In genomic region chr3:134718620-134719019, GRCm38 (mm10) we compare ENCODE assay signal across 12 mouse cellular contexts.
DNase-seq lines count a peak whose midpoint lies in the region; ATAC-seq and TF ChIP-seq lines count a peak whose summit lies in the region.
"Had no signal": no experiment of that assay in that cellular context is flagged by ENCODE, and none has a peak within 500 bp of the region (broad histone marks: within the 10 kb centered on the region; RNA-seq: fewer than 3 reads in every experiment).

No protein-coding gene starts in this region.

- no peak for TF ChIP-seq EP300 in liver, embryonic 14.5 days (IDR thresholded peaks at IDR 0.05; ENCODE audit: low read depth)

- no peaks in the 10 kb centered on the region for H3K9me3 ChIP-seq in liver, embryonic 14.5 days (ENCODE audit: control insufficient read depth, low read length)
- no peaks in the 10 kb centered on the region for H3K9me3 ChIP-seq in ES-E14 (ENCODE audit: control insufficient read depth, insufficient read depth, low read depth, low read length)
- H3K9me3 ChIP-seq: lung, embryonic 15.5 days had no signal

- no peak overlapping the region for H3K4me3 ChIP-seq in liver, embryonic 14.5 days (ENCODE audit: insufficient read depth in 1 of 2, low read depth in 2 of 2, low read length in 2 of 2)
- H3K4me3 ChIP-seq in ES-E14 (ENCODE audit: insufficient read depth in 1 of 2, low read depth in 1 of 2, low read length in 2 of 2, poor library complexity in 1 of 2, severe bottlenecking in 1 of 2): no peak overlapping the region
- H3K4me3 ChIP-seq: lung, embryonic 15.5 days had no signal

- H3K4me1 ChIP-seq in liver, embryonic 14.5 days (replicated peaks; ENCODE audit: control insufficient read depth in 2 of 2, insufficient read depth in 2 of 2, low read length in 1 of 2): no peaks in the 10 kb centered on the region
- H3K4me1 ChIP-seq in ES-E14 (ENCODE audit: control insufficient read depth in 2 of 2, insufficient read depth in 2 of 2, low read length in 2 of 2, poor library complexity in 1 of 2): no peaks in the 10 kb centered on the region
- H3K4me1 ChIP-seq: lung, embryonic 15.5 days had no signal

- WGBS in liver, embryonic 14.5 days (ENCODE audit: insufficient replicate concordance): 12% methylated on average over 2 of the region's 2 CpGs

- in situ Hi-C loops in ES-E14 (cut with MboI; ENCODE audit: low sequenced_read_pairs in 2 of 2, unreplicated experiment in 2 of 2): loop anchor here in 1 of 2 experiments (25.0 kb wide), 1 partner anchor 494 kb away; the partner anchor contains the start of gene Cenpe

- ATAC-seq in liver, embryonic 14.5 days (ENCODE audit: insufficient read depth): no peak
- ATAC-seq: CD4-positive, CD25-positive, alpha-beta regulatory T cell, adult 4 months had no signal

- TF ChIP-seq CTCF in liver, embryonic 14.5 days (IDR thresholded peaks at IDR 0.05; ENCODE audit: low read depth): peak; percentile 23; the same call in 1 of the 2 replicates

- no peak overlapping the region for H3K4me2 ChIP-seq in liver, embryonic 14.5 days (ENCODE audit: low read depth)
- H3K4me2 ChIP-seq: lung, embryonic 15.5 days had no signal

- no peaks in the 10 kb centered on the region for H3K36me3 ChIP-seq in liver, embryonic 14.5 days (replicated peaks; ENCODE audit: control insufficient read depth, insufficient read depth, low read depth)
- H3K36me3 ChIP-seq in ES-E14 (ENCODE audit: control insufficient read depth, insufficient read depth, low read length, poor library complexity, severe bottlenecking): no peaks in the 10 kb centered on the region
- H3K36me3 ChIP-seq: lung, embryonic 15.5 days had no signal

- DNase-seq in embryo, embryonic 10 days (ENCODE audit: low spot score): peak; percentile 14
- DNase-seq in embryo, embryonic 9.5 days (ENCODE audit: extremely low spot score): no peak
- DNase-seq in liver, embryonic 14.5 days (ENCODE audit: low read depth in 3 of 3, low spot score in 3 of 3): no peak
- DNase-seq in liver: no peak
- peak; percentile 26 for DNase-seq in ES-E14 (ENCODE audit: low read depth, low spot score)
- peak; percentile 16 for DNase-seq in embryo, embryonic 11 days
- DNase-seq in layer of hippocampus, postnatal 25 days (ENCODE audit: extremely low spot score in 1 of 2, low spot score in 1 of 2): no peak
- DNase-seq in cerebellum, adult 11-12 months: no peak
- DNase-seq: cerebellum, adult 9-10 months; kidney, postnatal 4 days had no signal

- no peaks in the 10 kb centered on the region for H3K27me3 ChIP-seq in liver, embryonic 14.5 days (ENCODE audit: control insufficient read depth, insufficient read depth, low read length)
- H3K27me3 ChIP-seq: lung, embryonic 15.5 days had no signal

- H3K27ac ChIP-seq in liver, embryonic 14.5 days: no peak overlapping the region
- no peak overlapping the region for H3K27ac ChIP-seq in ES-E14 (ENCODE audit: insufficient read depth, low read depth, low read length, poor library complexity, severe bottlenecking)
- H3K27ac ChIP-seq: lung, embryonic 15.5 days had no signal

- H3K9ac ChIP-seq in liver, embryonic 14.5 days (replicated peaks): no peak overlapping the region
- no peak overlapping the region for H3K9ac ChIP-seq in ES-E14 (ENCODE audit: insufficient read depth, low read depth, low read length, poor library complexity, severe bottlenecking)
- H3K9ac ChIP-seq: lung, embryonic 15.5 days had no signal

TF ChIP-seq in ES-E14, 5 proteins besides CTCF, POLR2A, EP300 and RAD21:
- TF ChIP-seq HCFC1 (IDR thresholded peaks at IDR 0.05; ENCODE audit: borderline replicate concordance, insufficient read depth, low read length) (no peak), ZC3H11A (IDR thresholded peaks at IDR 0.05; ENCODE audit: borderline replicate concordance, low read depth, low read length) (peak; percentile 69; the same call in 1 of the 2 replicates)

Comparison
In these comparisons a context has a peak if more than half of its experiments do, and no peak if none do; other contexts are left out.
1. DNase-seq: peak in embryo, embryonic 10 days (single experiment), ES-E14 (single experiment) and embryo, embryonic 11 days (single experiment); none in embryo, embryonic 9.5 days (single experiment), liver, embryonic 14.5 days (0 of 3), liver (single experiment), layer of hippocampus, postnatal 25 days (0 of 2) and cerebellum, adult 11-12 months (single experiment).